Mouse (Mus musculus) ovary, adult 18-20 months (tissue): Measurements from ENCODE around the gene Zzef1.
"Not testable (repeated sequence)": the region's sequence is repeated elsewhere in the genome, so short reads cannot be mapped to it uniquely, and the experiment has no call there.

Source experiments
- DNase-seq: peaks from one replicate; pipeline ENCODE4 v3.0.0; 2022; ENCODE audit warnings: low spot score, mixed read lengths

Gene Zzef1

GRCm38 (mm10) chr11:72795455-72796295 is at the start of gene Zzef1, which contains the start of gene Cyb5d2:
Zzef1 (plus strand) TSS chr11:72796226.
Cyb5d2 (minus strand) TSS chr11:72796142.
- peak; percentile 92 for DNase-seq

- DNase-seq, result no peak
Measured at GRCm38 (mm10) chr11:72751956-72752355, 44.1 kb upstream of the Zzef1 start.

DNA sequence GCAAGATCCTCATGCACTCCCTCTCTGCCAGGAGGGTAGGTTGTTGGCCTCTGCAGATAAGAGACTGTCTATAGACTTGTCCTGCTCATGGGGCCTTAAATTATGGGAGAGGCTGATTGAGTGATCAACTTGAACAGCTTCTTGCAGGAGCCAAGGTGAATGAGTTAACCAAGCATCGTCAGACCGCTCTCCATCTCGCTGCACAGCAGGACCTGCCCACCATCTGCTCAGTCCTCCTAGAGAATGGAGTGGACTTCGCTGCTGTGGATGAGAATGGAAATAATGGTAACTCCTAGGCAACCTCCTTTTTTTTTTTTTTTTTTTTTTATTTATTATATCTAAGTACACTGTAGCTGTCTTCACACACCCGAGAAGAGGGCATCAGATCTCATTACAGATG is 37.7 kb upstream of the Zzef1 start:
- no peak for DNase-seq

DNA sequence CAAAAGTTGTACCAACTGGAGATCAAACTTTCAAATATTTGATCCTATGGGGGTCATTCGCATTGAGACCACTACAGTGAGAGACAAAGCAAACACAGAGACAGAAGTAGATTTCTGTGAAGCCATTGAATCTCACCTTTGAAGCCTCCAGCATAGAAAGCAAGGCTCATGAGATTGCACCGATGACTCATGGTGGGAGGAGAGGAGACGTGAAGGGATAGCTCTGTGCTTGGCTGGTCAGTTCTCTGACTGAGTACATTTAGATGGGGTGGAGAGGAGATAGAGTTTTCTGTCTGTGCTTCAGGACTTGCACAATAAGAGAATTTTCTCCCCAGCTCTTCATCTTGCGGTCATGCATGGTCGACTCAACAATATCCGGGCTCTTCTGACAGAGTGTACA is 36.4 kb upstream of the Zzef1 start:
- no peak for DNase-seq

DNA sequence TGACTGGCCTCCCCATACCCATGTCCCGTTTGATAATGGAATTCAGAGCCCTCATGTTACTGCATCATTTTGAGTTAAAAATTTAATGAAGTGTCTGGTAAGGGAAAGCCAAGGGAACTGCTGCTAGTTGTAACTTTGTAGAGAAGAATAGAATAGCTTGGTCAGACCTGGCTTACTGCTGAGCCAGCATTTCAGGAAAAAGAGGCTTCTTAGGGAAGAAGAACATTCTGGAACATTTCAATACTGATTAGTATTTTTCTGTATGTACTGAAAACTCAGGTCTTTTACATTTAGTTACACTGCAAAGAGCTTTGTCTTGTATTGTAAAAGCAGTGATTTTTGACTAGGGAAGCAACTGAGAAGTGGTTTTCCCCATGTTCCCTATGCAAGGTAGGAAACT is 35.2 kb upstream of the Zzef1 start:
- DNase-seq, result no peak

- no peak for DNase-seq
Measured at GRCm38 (mm10) chr11:72764270-72764669, 31.8 kb upstream of the Zzef1 start.

- DNase-seq, result no peak
Measured at GRCm38 (mm10) chr11:72767716-72768115, 28.3 kb upstream of the Zzef1 start.

GRCm38 (mm10) chr11:72769061-72769460 is 27.0 kb upstream of the Zzef1 start:
- DNase-seq, result no peak

- DNase-seq, result no peak
Measured at GRCm38 (mm10) chr11:72770324-72770723, 25.7 kb upstream of the Zzef1 start.

DNA sequence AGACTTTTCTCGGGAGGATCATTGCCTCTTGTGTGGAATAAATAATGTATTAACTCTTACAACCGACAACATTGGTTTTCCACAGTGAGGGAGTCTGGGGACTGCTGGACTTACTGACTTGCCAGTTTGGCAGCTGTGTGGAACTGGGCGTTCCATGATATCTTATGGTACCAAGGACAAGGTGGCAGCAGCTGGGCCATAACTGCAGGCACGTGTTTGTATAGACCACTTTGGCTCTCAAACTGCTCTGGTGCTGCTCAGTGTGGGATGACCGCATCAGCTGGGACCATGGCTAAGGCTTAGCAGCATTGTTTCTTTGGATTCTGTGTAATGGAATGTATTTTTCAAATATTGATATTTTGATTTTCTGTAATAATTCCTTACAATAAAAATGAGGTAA is 25.2 kb upstream of the Zzef1 start:
- DNase-seq, result no peak

GRCm38 (mm10) chr11:72771461-72771860 is 24.6 kb upstream of the Zzef1 start:
- DNase-seq, result no peak

DNA sequence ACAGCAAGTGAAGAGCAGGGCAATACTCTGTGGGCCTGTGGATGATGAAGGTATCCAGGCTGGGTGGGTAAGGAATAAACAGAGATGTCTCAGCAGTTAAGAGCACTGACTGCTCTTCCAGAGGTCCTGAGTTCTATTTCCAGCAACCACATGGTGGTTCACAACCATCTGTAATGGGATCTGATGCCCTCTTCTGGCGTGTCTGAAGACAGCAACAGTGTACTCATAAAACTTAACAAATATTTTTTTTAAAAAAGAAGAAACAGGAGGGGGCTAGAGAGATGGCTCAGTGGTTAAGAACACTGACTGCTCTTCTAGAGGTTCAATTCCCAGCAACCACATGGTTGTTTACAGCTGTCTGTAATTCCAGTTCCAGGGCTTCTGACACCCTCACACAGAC is 23.4 kb upstream of the Zzef1 start:
- not testable (repeated sequence) for DNase-seq

- no peak for DNase-seq
Measured at GRCm38 (mm10) chr11:72778957-72779356, 17.1 kb upstream of the Zzef1 start.

DNA sequence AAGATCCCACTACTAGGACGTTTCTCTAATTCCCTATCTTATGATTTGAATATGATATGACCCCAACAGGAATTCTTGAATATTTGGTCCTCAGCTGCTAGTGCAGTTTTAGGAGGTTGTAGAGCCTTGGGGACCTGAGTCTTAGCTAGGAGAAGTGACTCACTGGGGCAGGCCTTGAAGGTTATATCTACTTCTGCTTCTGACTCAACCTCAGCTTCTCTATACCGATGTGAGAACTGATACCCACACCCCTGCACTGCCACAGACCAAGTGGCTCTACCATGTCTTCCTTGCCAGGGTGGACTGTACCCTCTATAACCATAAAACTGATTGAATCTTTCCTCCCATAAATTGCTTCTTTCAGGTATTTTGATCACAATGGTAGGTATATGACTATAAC is 13.9 kb upstream of the Zzef1 start:
- DNase-seq, result no peak

- DNase-seq, result no peak
Measured at GRCm38 (mm10) chr11:72782503-72782902, 13.5 kb upstream of the Zzef1 start.

DNA sequence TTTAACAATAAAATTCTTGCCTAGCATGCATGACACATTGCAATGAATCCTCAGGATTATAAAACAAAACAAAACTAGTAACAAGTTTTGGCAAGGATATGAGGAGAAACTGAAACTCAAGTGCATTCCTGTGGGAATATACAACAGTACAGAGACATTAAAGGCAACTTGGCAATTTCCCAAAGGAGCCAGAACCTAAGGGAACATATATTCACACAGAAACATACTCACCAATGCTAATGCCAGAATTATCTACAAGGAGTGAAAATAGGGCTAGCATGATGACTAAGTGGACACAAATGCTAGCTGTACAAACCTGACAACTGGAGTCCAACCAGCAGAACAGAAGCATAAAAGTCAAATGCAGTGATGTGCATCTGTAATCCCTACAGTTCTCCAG is 4.0 kb upstream of the Zzef1 start:
- DNase-seq, result no peak

- no peak for DNase-seq
Measured at GRCm38 (mm10) chr11:72795149-72795454, 924 bp upstream of the Zzef1 start.

DNA sequence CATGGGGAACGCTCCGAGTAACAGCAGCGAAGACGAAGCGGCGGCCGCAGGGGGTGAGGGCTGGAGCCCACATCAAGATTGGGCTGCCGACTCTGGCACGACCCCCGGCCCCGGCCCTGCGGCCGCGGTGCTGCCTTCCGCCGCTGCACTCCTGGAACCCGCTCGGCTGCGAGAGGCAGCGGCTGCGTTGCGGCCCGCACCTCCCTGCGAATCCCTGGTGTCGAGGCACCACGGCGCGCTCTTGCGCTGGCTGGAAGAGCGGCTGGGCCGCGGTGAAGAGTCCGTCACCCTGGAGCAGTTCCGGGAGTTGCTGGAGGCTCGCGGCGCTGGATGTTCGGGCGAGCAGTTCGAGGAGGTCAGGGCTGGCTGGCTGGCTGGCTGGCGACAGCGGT is 266 bp downstream of the Zzef1 start:
- no peak for DNase-seq

DNA sequence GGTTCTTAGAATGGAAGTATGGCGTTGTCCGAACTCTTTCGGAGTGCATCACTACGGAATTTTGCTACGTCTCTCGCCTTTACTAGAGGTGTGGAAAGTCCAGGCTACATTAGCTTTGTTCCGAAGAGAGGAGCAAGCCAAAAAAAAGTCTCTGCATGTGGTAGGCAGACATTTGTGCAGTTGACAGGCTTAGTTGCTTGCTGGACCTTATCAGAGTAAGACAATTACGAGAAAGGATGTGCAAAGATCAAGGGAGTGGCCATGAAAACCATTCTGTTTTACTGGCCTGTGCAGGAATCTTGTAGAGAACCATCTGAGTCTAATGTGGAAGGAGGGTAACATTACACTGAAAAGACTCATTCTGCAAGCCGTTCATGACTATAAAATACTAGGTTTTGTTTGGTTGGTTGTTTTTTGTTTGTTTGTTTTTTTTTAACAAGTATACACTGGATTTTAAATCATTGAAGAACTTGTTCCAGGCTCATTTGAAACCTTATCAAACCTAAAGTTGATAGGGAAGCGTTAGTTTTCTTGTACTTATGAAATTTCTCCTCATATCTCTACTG is 830 bp downstream of the Zzef1 start:
- no peak for DNase-seq

DNA sequence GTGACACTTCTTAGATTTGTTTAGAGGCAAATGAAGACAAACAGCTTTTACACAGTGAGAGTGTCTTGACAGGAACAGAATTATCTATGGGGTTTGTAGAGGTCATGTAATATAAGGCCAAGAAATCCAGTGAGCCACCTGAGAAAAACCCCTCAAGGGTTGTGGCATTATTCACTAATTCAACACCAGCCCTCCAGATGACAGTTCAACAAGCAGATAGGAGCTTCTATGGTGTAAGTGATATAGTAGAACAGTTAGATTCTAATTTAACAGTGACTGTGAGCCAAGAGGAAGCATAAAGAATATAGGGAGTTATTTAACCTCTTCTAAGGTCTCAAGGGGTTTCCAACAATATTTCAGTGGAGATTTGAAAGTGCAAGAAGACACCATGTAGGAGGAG is 2.1 kb downstream of the Zzef1 start:
- no peak for DNase-seq

- no peak for DNase-seq
Measured at GRCm38 (mm10) chr11:72801182-72801581, 5.2 kb downstream of the Zzef1 start.

DNA sequence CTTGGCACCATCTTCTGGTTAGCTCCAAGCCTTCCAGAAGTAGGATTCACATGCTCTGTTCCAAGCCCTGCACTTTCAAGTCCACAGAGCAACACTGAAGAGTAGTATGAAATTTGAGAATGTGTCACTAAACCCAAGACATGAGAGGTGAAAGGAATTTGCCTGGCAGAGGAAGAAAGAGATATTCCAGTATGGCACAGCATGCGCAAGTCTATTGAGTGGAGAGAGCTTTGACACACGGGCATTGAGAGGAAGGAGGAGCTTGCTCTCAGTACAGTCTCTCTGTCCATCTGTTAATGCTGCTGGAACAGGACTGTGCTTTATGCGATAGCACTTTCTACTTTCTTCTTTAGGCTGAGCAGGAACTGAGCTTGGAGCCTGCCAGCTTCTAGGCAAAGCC is 7.0 kb downstream of the Zzef1 start:
- DNase-seq, result no peak

GRCm38 (mm10) chr11:72804586-72804985 is 8.6 kb downstream of the Zzef1 start:
- DNase-seq, result no peak

- DNase-seq, result no peak
Measured at GRCm38 (mm10) chr11:72805232-72805631, 9.2 kb downstream of the Zzef1 start.
